Comparison of ENCODE assay signal across 23 mouse cellular contexts in the genomic region with DNA sequence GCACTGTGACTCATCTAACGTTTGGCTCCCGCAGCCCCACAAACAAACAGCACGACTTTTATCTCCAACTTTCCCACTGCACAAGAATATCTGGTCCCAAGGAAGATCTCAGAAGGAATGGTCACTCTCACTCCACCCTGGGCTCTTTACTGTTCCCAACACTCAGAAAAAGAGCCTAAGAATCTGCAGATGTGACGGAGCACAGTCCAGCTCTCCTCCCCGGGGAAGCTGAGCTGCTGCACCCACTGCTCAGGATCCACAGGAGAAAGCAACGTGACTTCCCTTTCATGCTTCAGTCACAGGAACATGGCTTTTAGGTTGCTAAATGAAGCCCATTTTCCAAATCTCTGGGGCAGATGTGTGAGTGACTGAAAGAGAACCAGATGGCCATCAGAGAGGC.
"Had no signal": no experiment of that assay in that cellular context is flagged by ENCODE, and none has a peak within 500 bp of the region (broad histone marks: within the 10 kb centered on the region; RNA-seq: fewer than 3 reads in every experiment).

No protein-coding gene starts in this region.

- H3K4me1 ChIP-seq: liver, embryonic 12.5 days; liver, embryonic 15.5 days; midbrain, embryonic 15.5 days; neural tube, embryonic 12.5 days had no signal

- H3K27ac ChIP-seq: kidney, embryonic 15.5 days; limb, embryonic 13.5 days; liver, embryonic 12.5 days; liver, embryonic 15.5 days; lung, embryonic 15.5 days; macrophage; midbrain, embryonic 12.5 days; midbrain, embryonic 15.5 days; neural tube, embryonic 12.5 days; neural tube, embryonic 15.5 days; stomach, embryonic 15.5 days had no signal

- DNase-seq: kidney, postnatal 10 days; kidney, postnatal 36 days; left cerebral cortex, postnatal 4 days; liver; lung, adult 18-20 months; lung, postnatal 10 days; right cerebral cortex, adult 18-20 months; right cerebral cortex, postnatal 14 days; right cerebral cortex, postnatal 4 days; spleen, adult 18-20 months; thymus, adult 18-20 months; thymus, postnatal 36 days had no signal

- H3K4me3 ChIP-seq: kidney, embryonic 15.5 days; limb, embryonic 13.5 days; liver, embryonic 12.5 days; liver, embryonic 15.5 days; lung, embryonic 15.5 days; midbrain, embryonic 12.5 days; midbrain, embryonic 15.5 days; neural tube, embryonic 12.5 days; neural tube, embryonic 15.5 days; stomach, embryonic 15.5 days had no signal
